Mouse (Mus musculus) right cerebral cortex, postnatal 4 days (tissue): ENCODE measurements around the gene Dock9.

Experiments
- DNase-seq: peaks from one replicate; pipeline ENCODE4 v3.0.0-alpha.2; 2022

Dock9 gene

GRCm38 (mm10) chr14:121797457-121798410, at the start of gene Dock9:
Dock9 (minus strand) TSS chr14:121797837.
- peak; percentile 78 for DNase-seq

DNA sequence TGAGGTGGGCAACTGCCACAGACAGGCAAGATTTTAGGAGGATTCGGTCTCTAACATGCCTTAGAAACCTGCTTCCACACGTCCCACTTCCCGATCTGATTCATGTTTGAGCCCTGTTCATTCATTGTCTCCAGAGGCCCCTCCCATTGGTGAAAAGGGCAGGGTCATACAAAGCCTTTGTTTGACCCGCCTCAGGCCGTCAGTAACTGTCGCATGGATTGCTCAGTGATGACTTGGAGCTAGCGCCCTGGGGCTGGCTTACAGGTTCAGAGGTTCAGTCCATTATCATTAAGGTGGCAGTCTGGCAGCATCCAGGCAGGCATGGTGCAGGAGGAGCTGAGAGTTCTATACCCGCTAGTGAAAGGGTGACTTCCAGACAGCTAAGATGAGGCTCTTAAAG, 46.8 kb upstream of the Dock9 start:
- DNase-seq, result no peak

DNA sequence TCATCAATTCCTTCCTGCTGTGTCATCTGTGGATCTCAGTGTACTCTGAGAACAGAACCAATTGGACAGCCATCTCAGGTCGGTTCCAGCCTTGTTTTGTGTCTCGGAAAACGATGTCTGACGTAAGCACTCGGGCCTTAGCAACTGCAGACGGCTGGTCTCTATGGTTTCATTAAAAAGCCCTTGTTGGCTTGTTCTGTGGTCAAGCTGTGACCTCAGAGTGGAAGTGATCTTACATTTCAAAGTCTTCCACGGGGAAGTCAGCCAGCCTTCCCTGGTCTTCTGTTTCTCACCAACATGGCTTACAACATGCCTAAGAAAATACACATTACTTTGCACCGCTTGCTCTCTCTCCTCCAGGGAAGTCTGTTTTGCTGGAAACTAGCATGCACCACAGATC, 42.6 kb upstream of the Dock9 start:
- no peak for DNase-seq

DNA sequence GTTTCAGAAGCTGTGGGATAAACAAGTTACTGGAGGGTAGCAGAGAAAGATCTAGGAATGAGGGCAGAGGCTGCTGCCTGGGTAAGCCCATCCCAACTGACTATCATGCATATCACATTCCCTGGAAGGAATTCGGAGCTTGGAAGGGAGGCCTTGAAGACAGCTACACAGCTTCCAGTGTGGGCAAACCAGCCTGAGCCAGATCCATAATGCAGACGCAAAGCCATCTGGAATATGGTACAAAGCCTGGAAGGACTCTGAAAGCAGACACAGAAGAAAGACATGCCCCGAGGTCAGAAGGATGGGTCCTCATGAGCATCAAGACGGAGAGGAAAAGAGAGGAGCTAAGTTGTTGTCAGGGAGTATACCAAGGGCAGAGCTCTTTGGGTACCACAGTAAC, 40.5 kb upstream of the Dock9 start:
- no peak for DNase-seq

GRCm38 (mm10) chr14:121833001-121833520, 35.4 kb upstream of the Dock9 start:
- DNase-seq, result no peak

DNA sequence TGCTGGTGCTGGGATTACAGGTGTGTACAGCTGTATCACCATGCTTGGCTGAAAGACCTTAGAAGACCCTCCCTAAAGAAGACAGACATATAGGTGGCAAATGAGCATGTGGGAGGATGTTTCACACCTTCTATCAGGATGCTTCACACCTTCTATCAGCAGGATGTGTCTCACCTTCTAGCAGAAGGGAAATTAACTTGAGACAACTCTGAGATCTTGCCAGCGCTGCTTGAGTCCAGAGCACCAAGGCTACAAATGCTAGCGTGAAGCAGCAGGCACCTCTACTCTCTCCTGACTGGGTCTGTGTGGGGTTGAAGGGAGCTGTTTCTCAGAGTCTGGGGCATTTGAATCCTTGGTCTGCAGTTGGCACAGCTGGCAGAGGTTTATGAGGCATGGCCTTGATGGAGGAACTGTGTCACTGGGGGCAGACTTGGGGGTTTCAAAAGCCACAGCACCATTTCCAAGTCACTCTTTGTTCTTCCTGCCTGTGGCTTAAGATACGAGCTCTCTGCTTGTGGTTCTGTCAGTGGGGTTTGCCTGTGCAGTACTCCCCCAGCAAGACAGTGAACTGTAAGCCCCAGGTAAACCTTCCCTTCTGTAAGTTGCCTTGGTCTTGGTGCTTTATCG, 32.3 kb upstream of the Dock9 start:
- no peak for DNase-seq

- DNase-seq, result no peak
Observed at GRCm38 (mm10) chr14:121827091-121827490, 29.5 kb upstream of the Dock9 start.

- no peak for DNase-seq
Observed at GRCm38 (mm10) chr14:121825521-121826445, 28.1 kb upstream of the Dock9 start.

GRCm38 (mm10) chr14:121824322-121825103, 26.9 kb upstream of the Dock9 start:
- DNase-seq, result no peak

GRCm38 (mm10) chr14:121822997-121823396, 25.4 kb upstream of the Dock9 start:
- no peak for DNase-seq

- DNase-seq, result no peak
Observed at GRCm38 (mm10) chr14:121822506-121822905, 24.9 kb upstream of the Dock9 start.

DNA sequence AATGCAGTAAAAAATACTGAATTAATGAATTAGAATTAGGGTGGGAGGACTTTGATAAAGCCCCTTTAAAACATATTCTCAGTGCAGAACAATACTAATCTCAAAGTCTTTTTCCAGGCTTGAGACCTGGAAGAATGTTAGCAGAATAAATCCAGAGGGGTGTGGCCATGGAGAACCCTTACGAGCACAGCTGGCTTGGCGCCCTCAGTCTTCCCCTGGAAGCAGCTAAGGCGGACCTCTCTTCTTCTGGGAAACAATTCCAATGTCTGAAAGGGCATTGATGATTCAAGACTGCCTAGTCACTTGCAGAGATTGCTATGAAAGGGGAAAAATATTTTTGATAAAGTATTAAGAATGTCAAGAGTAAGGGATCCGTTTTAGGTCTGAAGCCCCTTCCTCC, 9.2 kb upstream of the Dock9 start:
- DNase-seq, result no peak

DNA sequence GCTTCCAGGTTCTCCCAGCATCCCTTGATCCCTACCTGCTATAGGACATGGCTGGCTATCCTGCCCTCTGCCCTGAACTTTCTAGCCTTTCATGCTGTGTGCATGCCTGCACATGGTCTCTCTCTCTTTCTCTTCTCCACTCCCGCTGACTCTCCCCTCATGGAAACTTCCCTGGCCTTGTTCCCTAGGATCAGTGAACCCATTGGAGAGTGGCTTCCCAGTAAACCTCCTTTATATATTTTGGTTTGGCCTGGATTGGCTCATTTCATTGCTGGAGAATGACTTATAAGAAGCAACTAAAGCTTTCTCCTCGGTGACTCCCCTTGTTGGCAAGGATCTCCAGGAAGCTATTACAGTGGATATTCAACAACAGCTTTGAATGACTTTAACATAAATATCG, 8.7 kb upstream of the Dock9 start:
- DNase-seq, result no peak

GRCm38 (mm10) chr14:121804461-121804860, 6.8 kb upstream of the Dock9 start:
- no peak for DNase-seq

DNA sequence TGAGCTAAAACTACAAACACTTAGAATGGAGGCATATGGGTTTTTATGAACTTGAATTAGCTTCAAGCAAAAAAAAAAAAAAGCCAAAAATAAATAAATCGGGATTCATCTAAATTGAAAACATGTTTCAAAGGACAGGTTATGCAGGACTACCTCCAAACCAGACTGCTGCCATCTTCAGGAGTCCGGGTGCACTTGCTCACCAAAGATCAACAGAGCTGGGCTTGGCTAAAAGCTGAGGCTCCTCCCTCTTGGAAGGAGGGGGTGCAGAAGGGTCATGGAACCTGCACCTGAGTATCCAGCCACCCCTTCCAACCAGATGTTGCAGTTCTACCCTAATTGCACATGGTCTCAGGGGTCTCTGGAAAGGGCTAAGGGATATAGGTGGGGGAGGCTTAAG, 3.3 kb upstream of the Dock9 start:
- no peak for DNase-seq

GRCm38 (mm10) chr14:121799112-121799511, 1.5 kb upstream of the Dock9 start:
- no peak for DNase-seq

- peak; percentile 87 for DNase-seq
Observed at GRCm38 (mm10) chr14:121798411-121798799, 768 bp upstream of the Dock9 start.

- DNase-seq, result no peak
Observed at GRCm38 (mm10) chr14:121796571-121797456, 823 bp downstream of the Dock9 start.

DNA sequence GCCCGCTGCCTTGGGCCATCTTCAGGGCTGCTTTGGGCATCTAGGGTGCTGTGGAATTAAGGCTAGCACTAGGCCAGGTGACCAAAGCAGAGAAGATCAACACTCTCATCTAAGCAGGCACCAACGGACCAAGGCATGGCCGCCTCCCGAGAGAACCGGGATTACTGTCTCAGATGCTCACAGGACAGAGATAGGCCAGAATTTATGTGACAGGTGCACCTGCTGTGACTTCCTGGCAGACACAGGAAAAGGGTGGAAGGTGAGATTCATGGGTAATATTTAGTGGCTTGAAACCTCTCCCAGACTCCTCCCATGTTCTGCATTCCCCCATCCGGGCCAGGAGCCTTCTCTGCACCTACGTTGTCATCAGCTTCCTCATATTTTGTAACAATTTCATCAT, 2.1 kb downstream of the Dock9 start:
- no peak for DNase-seq

DNA sequence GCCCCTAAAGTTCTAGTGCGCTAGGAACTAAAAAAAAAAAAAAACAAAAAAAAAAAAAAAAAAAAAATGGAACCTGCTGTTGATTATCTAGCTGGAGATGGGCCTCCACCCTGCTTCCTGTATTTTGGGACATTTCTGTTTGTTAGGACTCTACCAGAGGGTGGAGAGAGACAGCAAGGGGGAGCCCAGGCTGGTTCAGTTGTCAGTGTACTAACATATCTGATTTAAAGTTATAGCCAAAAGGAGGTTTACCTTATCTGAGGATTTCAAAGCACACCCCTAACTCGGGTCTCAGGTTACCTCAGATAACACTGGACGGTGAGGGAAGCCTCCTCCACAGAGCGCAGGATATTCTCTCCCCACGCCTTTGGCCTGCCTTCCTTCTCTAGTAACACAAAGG, 4.0 kb downstream of the Dock9 start:
- no peak for DNase-seq

- DNase-seq, result no peak
Observed at GRCm38 (mm10) chr14:121791935-121792334, 5.7 kb downstream of the Dock9 start.
